Mouse (Mus musculus): ENCODE measurements around the gene Nprl2. TPM values are rescaled to one million over a fixed set of nuclear protein-coding genes. Genes with fewer than 3 reads are reported as not detected.
"Not testable (repeated sequence)": the region's sequence is repeated elsewhere in the genome, so short reads cannot be mapped to it uniquely, and the experiment has no call there.

Nprl2 gene
- total RNA-seq, 2 experiments from 2014 or later = 38.4 to 39.2 TPM

GRCm38 (mm10) chr9:107549297-107550074 is 7.5 kb downstream of the Nprl2 start:
- DNase-seq (ENCODE audit: low spot score in 2 of 2) = no peak
- intact Hi-C loops (cut with DNase I) = no loop called here

- no peak for DNase-seq (ENCODE audit: low spot score in 2 of 2)
- intact Hi-C loops (cut with DNase I) = no loop called here
These were observed 8.6 kb downstream of the Nprl2 start for GRCm38 (mm10) chr9:107550491-107551116.

- intact Hi-C loops (cut with DNase I) = no loop called here
- DNase-seq (ENCODE audit: low spot score in 2 of 2) = no peak
These were observed 9.3 kb downstream of the Nprl2 start, which contains the start of gene Rassf1 for GRCm38 (mm10) chr9:107551117-107551889. Rassf1 (plus strand) TSS chr9:107551555.

GRCm38 (mm10) chr9:107551890-107552355 is 9.9 kb downstream of the Nprl2 start:
- intact Hi-C loops (cut with DNase I) = no loop called here
- no peak for DNase-seq (ENCODE audit: low spot score in 2 of 2)

- DNase-seq (ENCODE audit: low spot score in 2 of 2) = no peak
- intact Hi-C loops (cut with DNase I) = no loop called here
These were observed 10.8 kb downstream of the Nprl2 start for GRCm38 (mm10) chr9:107552690-107553393.

- no peak for DNase-seq (ENCODE audit: low spot score in 2 of 2)
- intact Hi-C loops (cut with DNase I) = no loop called here
These were observed 11.7 kb downstream of the Nprl2 start for GRCm38 (mm10) chr9:107553541-107554318.

- intact Hi-C loops (cut with DNase I) = no loop called here
- DNase-seq (ENCODE audit: low spot score in 2 of 2) = peak; percentile 96 to 97
These were observed 12.3 kb downstream of the Nprl2 start for GRCm38 (mm10) chr9:107554319-107554825.

GRCm38 (mm10) chr9:107555031-107555457 is 13.0 kb downstream of the Nprl2 start:
- intact Hi-C loops (cut with DNase I) = no loop called here
- no peak for DNase-seq (ENCODE audit: low spot score in 2 of 2)

- intact Hi-C loops (cut with DNase I) = no loop called here
- no peak for DNase-seq (ENCODE audit: low spot score in 2 of 2)
These were observed 13.7 kb downstream of the Nprl2 start for GRCm38 (mm10) chr9:107555701-107556100.

GRCm38 (mm10) chr9:107556346-107556745 is 14.3 kb downstream of the Nprl2 start:
- DNase-seq (ENCODE audit: low spot score in 2 of 2) = no peak
- intact Hi-C loops (cut with DNase I) = no loop called here

GRCm38 (mm10) chr9:107563029-107563581 is 21.1 kb downstream of the Nprl2 start, which contains the start of gene Tusc2:
Tusc2 (plus strand) TSS chr9:107563255.
- DNase-seq (ENCODE audit: low spot score in 2 of 2) = peak; percentile 96 to 97
- intact Hi-C loops (cut with DNase I) = no loop called here

GRCm38 (mm10) chr9:107565556-107565955 is 23.5 kb downstream of the Nprl2 start:
- intact Hi-C loops (cut with DNase I); DNase-seq (ENCODE audit: low spot score in 2 of 2): not testable (repeated sequence)

- peak; percentile 76 to 81 for DNase-seq (ENCODE audit: low spot score in 2 of 2)
- intact Hi-C loops (cut with DNase I) = no loop called here
These were observed 24.1 kb downstream of the Nprl2 start for GRCm38 (mm10) chr9:107566041-107566709.

GRCm38 (mm10) chr9:107566855-107567254 is 24.8 kb downstream of the Nprl2 start:
- intact Hi-C loops (cut with DNase I) = no loop called here
- DNase-seq (ENCODE audit: low spot score in 2 of 2) = no peak

- intact Hi-C loops (cut with DNase I) = no loop called here
- DNase-seq (ENCODE audit: low spot score in 2 of 2) = no peak
These were observed 25.8 kb downstream of the Nprl2 start, which contains the start of gene Hyal2 for GRCm38 (mm10) chr9:107567702-107568319. Hyal2 (plus strand) TSS chr9:107567945.

- intact Hi-C loops (cut with DNase I) = no loop called here
- DNase-seq (ENCODE audit: low spot score in 2 of 2) = peak; percentile 81 to 82
These were observed 26.6 kb downstream of the Nprl2 start for GRCm38 (mm10) chr9:107568331-107569261.
